Mouse (Mus musculus): Measurements from ENCODE around the gene Rsph3a. TPM values are rescaled to one million over a fixed set of nuclear protein-coding genes. Genes with fewer than 3 reads are reported as not detected.

Gene Rsph3a
- polyA plus RNA-seq, 1 experiment = 27.1 TPM

- WGBS = 49% methylated on average over 12 of the region's 12 CpGs
- TF ChIP-seq POLR2A (IDR thresholded peaks at IDR 0.05; ENCODE audit: low read depth, low read length) = no peak
- TF ChIP-seq CTCF (IDR thresholded peaks at IDR 0.05; ENCODE audit: extremely low read depth, insufficient read depth, insufficient read length, insufficient replicate concordance) = no peak
- H3K4me1 ChIP-seq (ENCODE audit: control insufficient read depth, insufficient read depth, insufficient read length) = peaks cover 8% of the 10 kb centered on the region; the same call in 1 of the 2 replicates
- no peaks in the 10 kb centered on the region for H3K27me3 ChIP-seq (ENCODE audit: control insufficient read depth, insufficient read depth, low read length)
- H3K27ac ChIP-seq (ENCODE audit: insufficient read depth, low read length) = peak overlapping the region; percentile 25
- H3K4me3 ChIP-seq (ENCODE audit: extremely low read depth, insufficient read depth, insufficient read length) = no peak overlapping the region
- no peaks in the 10 kb centered on the region for H3K36me3 ChIP-seq (ENCODE audit: control insufficient read depth, insufficient read depth, low read length)
- no peak for DNase-seq (ENCODE audit: low read depth in 1 of 2, low spot score in 2 of 2)
These were observed 28.4 kb upstream of the Rsph3a start for GRCm38 (mm10) chr17:7916782-7917574.

GRCm38 (mm10) chr17:7918355-7918754, 27.1 kb upstream of the Rsph3a start:
- no peaks in the 10 kb centered on the region for H3K36me3 ChIP-seq (ENCODE audit: control insufficient read depth, insufficient read depth, low read length)
- H3K4me1 ChIP-seq (ENCODE audit: control insufficient read depth, insufficient read depth, insufficient read length) = peaks cover 8% of the 10 kb centered on the region; the same call in 1 of the 2 replicates
- DNase-seq (ENCODE audit: low read depth in 1 of 2, low spot score in 2 of 2) = no peak

GRCm38 (mm10) chr17:7919209-7919608, 26.2 kb upstream of the Rsph3a start:
- H3K36me3 ChIP-seq (ENCODE audit: control insufficient read depth, insufficient read depth, low read length) = no peaks in the 10 kb centered on the region
- 78% methylated on average over 2 of the region's 2 CpGs for whole genome bisulfite sequencing
- no peak overlapping the region for H3K4me3 ChIP-seq (ENCODE audit: extremely low read depth, insufficient read depth, insufficient read length)
- peaks cover 8% of the 10 kb centered on the region; the same call in 1 of the 2 replicates for H3K4me1 ChIP-seq (ENCODE audit: control insufficient read depth, insufficient read depth, insufficient read length)
- DNase-seq (ENCODE audit: low read depth in 1 of 2, low spot score in 2 of 2) = no peak
- H3K27ac ChIP-seq (ENCODE audit: insufficient read depth, low read length) = no peak overlapping the region
- TF ChIP-seq CTCF (IDR thresholded peaks at IDR 0.05; ENCODE audit: extremely low read depth, insufficient read depth, insufficient read length, insufficient replicate concordance) (no peak), POLR2A (IDR thresholded peaks at IDR 0.05; ENCODE audit: low read depth, low read length) (no peak)
- H3K27me3 ChIP-seq (ENCODE audit: control insufficient read depth, insufficient read depth, low read length) = no peaks in the 10 kb centered on the region

More at GRCm38 (mm10) chr17:7918355-7918754, 27.1 kb upstream of the Rsph3a start:
- 92% methylated on average over 2 of the region's 2 CpGs for WGBS
- Histone ChIP-seq H3K27ac (ENCODE audit: insufficient read depth, low read length) (no peak overlapping the region), H3K4me3 (ENCODE audit: extremely low read depth, insufficient read depth, insufficient read length) (no peak overlapping the region), H3K27me3 (ENCODE audit: control insufficient read depth, insufficient read depth, low read length) (no peaks in the 10 kb centered on the region)
- TF ChIP-seq POLR2A (IDR thresholded peaks at IDR 0.05; ENCODE audit: low read depth, low read length) (no peak), CTCF (IDR thresholded peaks at IDR 0.05; ENCODE audit: extremely low read depth, insufficient read depth, insufficient read length, insufficient replicate concordance) (no peak)

- DNase-seq (ENCODE audit: low read depth in 1 of 2, low spot score in 2 of 2) = no peak
- TF ChIP-seq CTCF (IDR thresholded peaks at IDR 0.05; ENCODE audit: extremely low read depth, insufficient read depth, insufficient read length, insufficient replicate concordance) (no peak), POLR2A (IDR thresholded peaks at IDR 0.05; ENCODE audit: low read depth, low read length) (no peak)
- Histone ChIP-seq H3K27me3 (ENCODE audit: control insufficient read depth, insufficient read depth, low read length) (no peaks in the 10 kb centered on the region), H3K27ac (ENCODE audit: insufficient read depth, low read length) (no peak overlapping the region), H3K4me3 (ENCODE audit: extremely low read depth, insufficient read depth, insufficient read length) (no peak overlapping the region), H3K4me1 (ENCODE audit: control insufficient read depth, insufficient read depth, insufficient read length) (peaks cover 2% of the 10 kb centered on the region; the same call in 1 of the 2 replicates), H3K36me3 (ENCODE audit: control insufficient read depth, insufficient read depth, low read length) (peaks cover 3% of the 10 kb centered on the region; the same call in 1 of the 2 replicates)
- 48% methylated on average over 5 of the region's 5 CpGs for WGBS
These were observed 22.9 kb upstream of the Rsph3a start for GRCm38 (mm10) chr17:7922564-7922963.

- 92% methylated on average over 13 of the region's 13 CpGs for WGBS
- H3K27ac ChIP-seq (ENCODE audit: insufficient read depth, low read length) = no peak overlapping the region
- H3K4me1 ChIP-seq (ENCODE audit: control insufficient read depth, insufficient read depth, insufficient read length) = peaks cover 2% of the 10 kb centered on the region; the same call in 1 of the 2 replicates
- DNase-seq (ENCODE audit: low read depth in 1 of 2, low spot score in 2 of 2) = no peak
- H3K4me3 ChIP-seq (ENCODE audit: extremely low read depth, insufficient read depth, insufficient read length) = no peak overlapping the region
- peaks cover 11% of the 10 kb centered on the region for H3K36me3 ChIP-seq (ENCODE audit: control insufficient read depth, insufficient read depth, low read length)
- no peak for TF ChIP-seq POLR2A (IDR thresholded peaks at IDR 0.05; ENCODE audit: low read depth, low read length)
- no peak for TF ChIP-seq CTCF (IDR thresholded peaks at IDR 0.05; ENCODE audit: extremely low read depth, insufficient read depth, insufficient read length, insufficient replicate concordance)
- H3K27me3 ChIP-seq (ENCODE audit: control insufficient read depth, insufficient read depth, low read length) = no peaks in the 10 kb centered on the region
These were observed 21.2 kb upstream of the Rsph3a start for GRCm38 (mm10) chr17:7924185-7924725.

- Histone ChIP-seq H3K4me3 (ENCODE audit: extremely low read depth, insufficient read depth, insufficient read length) (peak within 1 kb of the TSS; percentile 65), H3K36me3 (ENCODE audit: control insufficient read depth, insufficient read depth, low read length) (peaks cover 21% of the 10 kb centered on the region), H3K4me1 (ENCODE audit: control insufficient read depth, insufficient read depth, insufficient read length) (peaks cover 2% of the 10 kb centered on the region; the same call in 1 of the 2 replicates), H3K27me3 (ENCODE audit: control insufficient read depth, insufficient read depth, low read length) (no peaks in the 10 kb centered on the region), H3K27ac (ENCODE audit: insufficient read depth, low read length) (peak within 1 kb of the TSS; percentile 89)
- DNase-seq (ENCODE audit: low read depth in 1 of 2, low spot score in 2 of 2) = peak; percentile 78 to 83
- TF ChIP-seq CTCF (IDR thresholded peaks at IDR 0.05; ENCODE audit: extremely low read depth, insufficient read depth, insufficient read length, insufficient replicate concordance) (no peak), POLR2A (IDR thresholded peaks at IDR 0.05; ENCODE audit: low read depth, low read length) (peak; percentile 89)
- 15% methylated on average over 13 of the region's 13 CpGs for WGBS
These were observed 19.8 kb upstream of the Rsph3a start, which contains the start of gene Tagap for GRCm38 (mm10) chr17:7925413-7926160. Gene Tagap (plus strand): TSS chr17:7926000.

All from spleen, adult 2 months (tissue).